Mouse (Mus musculus) heart, adult 2 months (tissue): ENCODE data around the gene Tdg.

ENCODE experiments used
- CTCF ChIP-seq: fragments of 200-600 bp; IDR thresholded peaks from 2 replicates; pipeline ENCODE4 v1.8.1; 2022; ENCODE audit warnings: antibody characterized with exemption, mild to moderate bottlenecking, moderate library complexity
- POLR2A ChIP-seq: fragments of 200-500 bp; IDR thresholded peaks from 2 replicates; pipeline ENCODE4 v1.6.1; 2011; ENCODE audit warnings: mild to moderate bottlenecking, low read depth, low read length, control low read depth; ENCODE audit not compliant: insufficient read depth

- TF ChIP-seq POLR2A (no peak), CTCF (no peak)
These were observed 67.8 kb downstream of the Tdg start for GRCm38 (mm10) chr10:82697305-82697898.
